Mouse (Mus musculus) embryonic stem cell, embryonic (primary cell): ENCODE results near the gene Gm28635.

ENCODE experiments used
- CTCF ChIA-PET, 4 experiments: fragments of 300-600 bp in 2 of 4; fragments of 350-600 bp in 2 of 4; sonication (Branson Sonifier 250); formaldehyde crosslinking; loops; one replicate each; lab custom pipeline; 2022; ENCODE audit warnings: inconsistent platforms in 2 of 4; lab: Charles Lee
- POLR2A ChIA-PET, 4 experiments: fragments of 300-600 bp in 2 of 4; fragments of 350-600 bp in 2 of 4; sonication (Branson Sonifier 250); formaldehyde crosslinking; loops; one replicate each; lab custom pipeline; 2022; ENCODE audit warnings: antibody characterized with exemption in 4 of 4, inconsistent platforms in 1 of 4; lab: Charles Lee

Gene Gm28635

GRCm38 (mm10) chr2:84677968-84678880 lies at the start of gene Gm28635, which contains the start of gene Med19:
Gene Gm28635, minus strand, starts transcription at chr2:84678041.
Gene Med19, plus strand, starts transcription at chr2:84678402.
- ChIA-PET POLR2A (interaction anchor here in 3 of 4 experiments (0.5 to 2.6 kb wide), 40 partner anchors 8 to 190 kb away, joined by 3 to 16 read pairs (median 4); partner anchors contain the start of genes Clp1 (in 2 of the 3), Ctnnd1 (in 1 of the 3), Gm19426 (in 1 of the 3) and Selenoh (in 1 of the 3)), CTCF (interaction anchor here in 3 of 4 experiments (0.6 to 1.2 kb wide), 5 partner anchors 18 to 223 kb away, joined by 3 to 4 read pairs (median 3); no protein-coding TSS in a partner anchor)

GRCm38 (mm10) chr2:84727172-84727858 lies 49.5 kb upstream of the Gm28635 start, which contains the start of gene Clp1:
Gene Clp1, minus strand, starts transcription at chr2:84727350.
- CTCF ChIA-PET = interaction anchor here in 2 of 4 experiments (0.5 to 1.1 kb wide), 3 partner anchors 72 to 161 kb away, joined by 4 to 17 read pairs (median 6); partner anchors contain the start of gene Ube2l6 (in 1 of the 2)

GRCm38 (mm10) chr2:84726716-84727115 lies 48.9 kb upstream of the Gm28635 start:
- POLR2A ChIA-PET = interaction anchor here (0.6 to 5.6 kb wide), 56 partner anchors 8 to 245 kb away, joined by 3 to 151 read pairs (median 5); partner anchors contain the start of genes Gm19426 (in 3 of the 4), Ube2l6 (in 2 of the 4), Zdhhc5 (in 2 of the 4) and Ctnnd1 (in 1 of the 4)

More at GRCm38 (mm10) chr2:84727172-84727858, 49.5 kb upstream of the Gm28635 start, which contains the start of gene Clp1:
- POLR2A ChIA-PET = interaction anchor here (0.6 to 5.6 kb wide), 56 partner anchors 9 to 246 kb away, joined by 3 to 151 read pairs (median 5); partner anchors contain the start of genes Gm19426 (in 3 of the 4), Gm28635 (in 2 of the 4), Med19 (in 2 of the 4) and Ube2l6 (in 2 of the 4)

GRCm38 (mm10) chr2:84725770-84726169 lies 47.9 kb upstream of the Gm28635 start:
- POLR2A ChIA-PET = interaction anchor here in 3 of 4 experiments (0.6 to 5.6 kb wide), 22 partner anchors 7 to 245 kb away, joined by 3 to 151 read pairs (median 8); partner anchors contain the start of genes Gm19426 (in 3 of the 3), Gm28635 (in 1 of the 3), Med19 (in 1 of the 3) and Ube2l6 (in 1 of the 3)
- CTCF ChIA-PET = interaction anchor here in 1 of 4 experiments (1.1 kb wide), 1 partner anchor 73 kb away, joined by 3 read pairs; the partner anchor contains the start of gene Ube2l6

More at GRCm38 (mm10) chr2:84726716-84727115, 48.9 kb upstream of the Gm28635 start:
- CTCF ChIA-PET = interaction anchor here (0.6 to 1.1 kb wide), 5 partner anchors 72 to 149 kb away, joined by 3 to 6 read pairs (median 3); partner anchors contain the start of gene Ube2l6 (in 2 of the 4)

- CTCF ChIA-PET = interaction anchor here in 1 of 4 experiments (1.5 kb wide), 1 partner anchor 17 kb away, joined by 4 read pairs; no protein-coding TSS in a partner anchor
- POLR2A ChIA-PET = interaction anchor here in 3 of 4 experiments (0.9 to 5.6 kb wide), 13 partner anchors 7 to 54 kb away, joined by 3 to 151 read pairs (median 4); partner anchors contain the start of genes Gm19426 (in 2 of the 3), Gm28635 (in 2 of the 3) and Med19 (in 2 of the 3)
These were observed 46.0 kb upstream of the Gm28635 start for GRCm38 (mm10) chr2:84723856-84724255.

- CTCF ChIA-PET = no interaction called here
- POLR2A ChIA-PET = interaction anchor here in 1 of 4 experiments (0.7 to 2.6 kb wide), 7 partner anchors 15 to 89 kb away, joined by 3 to 13 read pairs (median 4); no protein-coding TSS in a partner anchor
These were observed 43.3 kb upstream of the Gm28635 start for GRCm38 (mm10) chr2:84721182-84721581.

GRCm38 (mm10) chr2:84720718-84721117 lies 42.9 kb upstream of the Gm28635 start:
- POLR2A ChIA-PET = interaction anchor here in 3 of 4 experiments (0.7 to 2.6 kb wide), 11 partner anchors 11 to 102 kb away, joined by 3 to 13 read pairs (median 5); partner anchors contain the start of genes Gm28635 (in 1 of the 3), Med19 (in 1 of the 3), Selenoh (in 1 of the 3) and Smtnl1 (in 1 of the 3)
- CTCF ChIA-PET = interaction anchor here in 1 of 4 experiments (0.6 kb wide), 1 partner anchor 103 kb away, joined by 5 read pairs; no protein-coding TSS in a partner anchor

- CTCF ChIA-PET = interaction anchor here in 2 of 4 experiments (0.5 to 0.8 kb wide), 2 partner anchors 20 to 168 kb away, joined by 4 read pairs; no protein-coding TSS in a partner anchor
- POLR2A ChIA-PET = interaction anchor here in 3 of 4 experiments (0.6 to 3.4 kb wide), 22 partner anchors 8 to 223 kb away, joined by 3 to 48 read pairs (median 6); partner anchors contain the start of genes Clp1 (in 2 of the 3), Gm19426 (in 1 of the 3) and Ube2l6 (in 1 of the 3)
These were observed 39.5 kb upstream of the Gm28635 start for GRCm38 (mm10) chr2:84717357-84717756.

GRCm38 (mm10) chr2:84716423-84717355 lies 38.8 kb upstream of the Gm28635 start:
- POLR2A ChIA-PET = interaction anchor here (0.5 to 3.4 kb wide), 60 partner anchors 8 to 1625 kb away, joined by 3 to 48 read pairs (median 4); partner anchors contain the start of genes Clp1 (in 4 of the 4), Gm19426 (in 2 of the 4), Gm28635 (in 2 of the 4) and Med19 (in 2 of the 4)
- CTCF ChIA-PET = interaction anchor here in 2 of 4 experiments (0.5 to 0.9 kb wide), 3 partner anchors 21 to 169 kb away, joined by 3 to 4 read pairs (median 4); no protein-coding TSS in a partner anchor

- ChIA-PET POLR2A (interaction anchor here (0.5 to 3.4 kb wide), 52 partner anchors 7 to 1624 kb away, joined by 3 to 48 read pairs (median 4); partner anchors contain the start of genes Clp1 (in 4 of the 4), Gm19426 (in 2 of the 4), Gm28635 (in 2 of the 4) and Med19 (in 2 of the 4)), CTCF (interaction anchor here in 2 of 4 experiments (0.7 to 0.9 kb wide), 2 partner anchors 94 to 133 kb away, joined by 3 read pairs; no protein-coding TSS in a partner anchor)
These were observed 37.9 kb upstream of the Gm28635 start for GRCm38 (mm10) chr2:84715562-84716361.

GRCm38 (mm10) chr2:84714811-84715561 lies 37.1 kb upstream of the Gm28635 start, which contains the start of gene Zdhhc5:
Gene Zdhhc5, minus strand, starts transcription at chr2:84715180.
- POLR2A ChIA-PET = interaction anchor here in 3 of 4 experiments (0.8 to 8.6 kb wide), 25 partner anchors 8 to 136 kb away, joined by 3 to 83 read pairs (median 6); partner anchors contain the start of genes Clp1 (in 2 of the 3), Gm19426 (in 2 of the 3), Ctnnd1 (in 1 of the 3) and Gm28635 (in 1 of the 3)
- CTCF ChIA-PET = interaction anchor here in 1 of 4 experiments (0.5 kb wide), 1 partner anchor 1030 kb away, joined by 4 read pairs; no protein-coding TSS in a partner anchor

- CTCF ChIA-PET = interaction anchor here in 2 of 4 experiments (0.5 to 0.6 kb wide), 2 partner anchors 142 to 1029 kb away, joined by 3 to 4 read pairs; no protein-coding TSS in a partner anchor
- POLR2A ChIA-PET = interaction anchor here in 2 of 4 experiments (0.5 to 8.6 kb wide), 12 partner anchors 9 to 46 kb away, joined by 3 to 83 read pairs (median 5); partner anchors contain the start of genes Clp1 (in 1 of the 2), Gm19426 (in 1 of the 2), Gm28635 (in 1 of the 2) and Med19 (in 1 of the 2)
These were observed 36.6 kb upstream of the Gm28635 start for GRCm38 (mm10) chr2:84714422-84714810.

GRCm38 (mm10) chr2:84711898-84712297 lies 34.1 kb upstream of the Gm28635 start:
- ChIA-PET CTCF (no interaction called here), POLR2A (interaction anchor here in 3 of 4 experiments (0.6 to 8.6 kb wide), 13 partner anchors 8 to 128 kb away, joined by 3 to 83 read pairs (median 5); partner anchors contain the start of genes Clp1 (in 3 of the 3) and Gm19426 (in 2 of the 3))
